Comparison of ENCODE assay signal across 23 mouse cellular contexts in the genomic region with DNA sequence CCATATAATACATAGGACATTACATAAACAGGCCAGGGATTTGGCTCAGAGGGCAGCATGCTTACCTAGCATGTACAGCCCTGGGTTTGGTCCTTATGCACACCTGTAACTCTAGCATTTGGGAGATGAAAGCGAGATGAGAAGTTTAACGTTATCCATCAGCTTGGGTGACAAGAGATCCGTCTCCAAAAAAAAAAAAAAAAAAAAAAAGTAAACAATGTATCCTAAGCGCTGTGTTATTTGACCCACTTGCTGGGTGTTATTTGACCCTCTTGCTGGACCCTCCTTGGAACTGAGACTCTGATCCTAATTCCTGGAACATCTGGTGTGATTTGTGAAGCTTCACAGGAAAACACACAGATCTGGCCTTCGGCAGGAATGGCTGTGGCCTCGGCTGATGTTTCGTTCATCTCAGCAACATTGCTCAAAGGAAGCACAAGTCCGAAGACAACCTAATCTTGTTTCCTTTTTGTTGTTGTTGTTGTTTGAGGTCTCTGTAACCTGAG. TPM values are rescaled to one million over a fixed set of nuclear protein-coding genes. Genes with fewer than 3 reads are reported as not detected.
A peak's percentile ranks its signal among the peaks of the same experiment; 100 is the strongest.
DNase-seq lines count a peak whose midpoint lies in the region; ATAC-seq and TF ChIP-seq lines count a peak whose summit lies in the region.
"Had no signal": no experiment of that assay in that cellular context is flagged by ENCODE, and none has a peak within 500 bp of the region (broad histone marks: within the 10 kb centered on the region; RNA-seq: fewer than 3 reads in every experiment).

No protein-coding gene starts in this region.

- intact Hi-C loops in heart, adult 2 months (cut with DNase I), result loop anchor here (5.0 to 10.0 kb wide), 2 partner anchors 302 to 364 kb away; no protein-coding TSS in a partner anchor

- TF ChIP-seq POLR2A in lung, adult 2 months (IDR thresholded peaks at IDR 0.05; ENCODE audit: borderline replicate concordance, extremely low read depth, low read depth, low read length), result no peak
- TF ChIP-seq POLR2A in heart, adult 2 months (IDR thresholded peaks at IDR 0.05; ENCODE audit: insufficient read depth, low read depth, low read length), result no peak

- no peak overlapping the region for H3K4me3 ChIP-seq in kidney, postnatal 0 days (replicated peaks; ENCODE audit: low read depth, low read length)
- no peak overlapping the region for H3K4me3 ChIP-seq in liver, embryonic 13.5 days (replicated peaks)
- H3K4me3 ChIP-seq in stomach, postnatal 0 days (ENCODE audit: low read depth, low read length), result no peak overlapping the region
- H3K4me3 ChIP-seq in lung, adult 2 months (replicated peaks; ENCODE audit: extremely low read depth, low read depth, low read length), result no peak overlapping the region
- no peak overlapping the region for H3K4me3 ChIP-seq in heart, adult 2 months
- H3K4me3 ChIP-seq: embryonic facial prominence, embryonic 12.5 days; heart, embryonic 15.5 days; hindbrain, embryonic 10.5 days; megakaryocyte, embryonic 14.5 days had no signal

- H3K9me3 ChIP-seq in kidney, postnatal 0 days (replicated peaks; ENCODE audit: low read length), result no peaks in the 10 kb centered on the region
- H3K9me3 ChIP-seq in liver, embryonic 13.5 days (replicated peaks), result no peaks in the 10 kb centered on the region
- H3K9me3 ChIP-seq in stomach, postnatal 0 days (ENCODE audit: control insufficient read depth, low read length), result no peaks in the 10 kb centered on the region
- H3K9me3 ChIP-seq: embryonic facial prominence, embryonic 12.5 days; heart, embryonic 15.5 days; hindbrain, embryonic 10.5 days; megakaryocyte, embryonic 14.5 days had no signal

- no peak overlapping the region for H3K4me2 ChIP-seq in kidney, postnatal 0 days (ENCODE audit: low read length)
- no peak overlapping the region for H3K4me2 ChIP-seq in liver, embryonic 13.5 days
- no peak overlapping the region for H3K4me2 ChIP-seq in stomach, postnatal 0 days (replicated peaks; ENCODE audit: low read depth)
- H3K4me2 ChIP-seq: embryonic facial prominence, embryonic 12.5 days; heart, embryonic 15.5 days had no signal

- DNase-seq in kidney, postnatal 0 days (ENCODE audit: low spot score), result peak; percentile 65
- no peak for DNase-seq in kidney, postnatal 14 days
- peak; percentile 49 for DNase-seq in ZHBTc4 (ENCODE audit: low read depth, low spot score)
- no peak for DNase-seq in liver, embryonic 13.5 days
- no peak for DNase-seq in stomach, postnatal 0 days (ENCODE audit: low spot score)
- no peak for DNase-seq in lung, adult 2 months
- no peak for DNase-seq in heart, adult 2 months
- DNase-seq: adrenal gland, postnatal 25 days; cerebellum, adult 18-20 months; cerebellum, postnatal 36 days; forebrain, postnatal 0 days; gastrocnemius, postnatal 10 days; heart, adult 18-20 months; kidney, postnatal 10 days; lung, postnatal 14 days; right cerebral cortex, postnatal 4 days had no signal

- H3K79me2 ChIP-seq in heart, adult 2 months (replicated peaks; ENCODE audit: control insufficient read depth, insufficient read depth, low read length), result no peaks in the 10 kb centered on the region

- H3K27ac ChIP-seq in kidney, postnatal 0 days, result no peak overlapping the region
- H3K27ac ChIP-seq in liver, embryonic 13.5 days, result peak overlapping the region; percentile 18; the same call in 1 of the 2 replicates
- H3K27ac ChIP-seq in stomach, postnatal 0 days (replicated peaks), result peak overlapping the region; percentile 78
- no peak overlapping the region for H3K27ac ChIP-seq in heart, adult 2 months
- H3K27ac ChIP-seq: heart, embryonic 15.5 days had no signal

- H3K27me3 ChIP-seq in kidney, postnatal 0 days (ENCODE audit: insufficient read depth, low read length), result no peaks in the 10 kb centered on the region
- 0 out of 2 replicates have a peak, but pooled peaks cover 18% of the 10 kb centered on the region for H3K27me3 ChIP-seq in liver, embryonic 13.5 days
- no peaks in the 10 kb centered on the region for H3K27me3 ChIP-seq in stomach, postnatal 0 days (ENCODE audit: control insufficient read depth, insufficient read depth, low read length)
- H3K27me3 ChIP-seq in heart, adult 2 months (ENCODE audit: control insufficient read depth, insufficient read depth, low read length), result no peaks in the 10 kb centered on the region
- H3K27me3 ChIP-seq: embryonic facial prominence, embryonic 12.5 days; heart, embryonic 15.5 days; Patski had no signal

- ATAC-seq in kidney, postnatal 0 days (replicated peaks; ENCODE audit: low FRiP score, low read depth), result no peak
- no peak for ATAC-seq in liver, embryonic 13.5 days (ENCODE audit: low read depth)
- no peak for ATAC-seq in stomach, postnatal 0 days (ENCODE audit: low FRiP score, low TSS enrichment)
- ATAC-seq: forebrain, postnatal 0 days; midbrain, embryonic 16.5 days; Patski had no signal

- 27% methylated on average over 8 of the region's 8 CpGs for WGBS in kidney, postnatal 0 days
- 45% methylated on average over 8 of the region's 8 CpGs for WGBS in liver, embryonic 13.5 days (ENCODE audit: insufficient replicate concordance)
- WGBS in stomach, postnatal 0 days, result 31% methylated on average over 8 of the region's 8 CpGs
- WGBS in lung, adult 2 months, result 47% methylated on average over 8 of the region's 8 CpGs
- 76% methylated on average over 8 of the region's 8 CpGs for WGBS in heart, adult 2 months

- H3K9ac ChIP-seq in kidney, postnatal 0 days (ENCODE audit: low read depth, low read length), result no peak overlapping the region
- H3K9ac ChIP-seq in liver, embryonic 13.5 days, result no peak overlapping the region
- H3K9ac ChIP-seq in stomach, postnatal 0 days (ENCODE audit: low read length), result no peak overlapping the region
- H3K9ac ChIP-seq in heart, adult 2 months (ENCODE audit: low read depth, low read length), result no peak overlapping the region
- H3K9ac ChIP-seq: embryonic facial prominence, embryonic 12.5 days; forebrain, postnatal 0 days; heart, embryonic 15.5 days had no signal

- no peaks in the 10 kb centered on the region for H3K36me3 ChIP-seq in kidney, postnatal 0 days (ENCODE audit: insufficient read depth, low read length)
- no peaks in the 10 kb centered on the region for H3K36me3 ChIP-seq in liver, embryonic 13.5 days
- H3K36me3 ChIP-seq in stomach, postnatal 0 days (ENCODE audit: control insufficient read depth, insufficient read depth, low read length), result no peaks in the 10 kb centered on the region
- H3K36me3 ChIP-seq in heart, adult 2 months (ENCODE audit: control insufficient read depth, insufficient read depth, low read length), result no peaks in the 10 kb centered on the region
- H3K36me3 ChIP-seq: embryonic facial prominence, embryonic 12.5 days; heart, embryonic 15.5 days; hindbrain, embryonic 10.5 days had no signal

- TF ChIP-seq CTCF in kidney, postnatal 0 days (IDR thresholded peaks at IDR 0.05; ENCODE audit: low read depth), result no peak
- TF ChIP-seq CTCF in stomach, postnatal 0 days (IDR thresholded peaks at IDR 0.05; ENCODE audit: low read depth), result no peak
- TF ChIP-seq CTCF in lung, adult 2 months (IDR thresholded peaks at IDR 0.05; ENCODE audit: insufficient read depth, low read length), result no peak
- no peak for TF ChIP-seq CTCF in heart, adult 2 months (IDR thresholded peaks at IDR 0.05)

- TF ChIP-seq EP300 in stomach, postnatal 0 days (optimal IDR thresholded peaks at IDR 0.05), result no peak
- no peak for TF ChIP-seq EP300 in heart, adult 2 months (IDR thresholded peaks at IDR 0.05; ENCODE audit: insufficient read depth, low read depth, low read length)

- H3K4me1 ChIP-seq in kidney, postnatal 0 days (replicated peaks; ENCODE audit: insufficient read depth, low read length), result peaks cover 23% of the 10 kb centered on the region
- H3K4me1 ChIP-seq in liver, embryonic 13.5 days (replicated peaks), result peaks cover 28% of the 10 kb centered on the region
- peaks cover 12% of the 10 kb centered on the region for H3K4me1 ChIP-seq in stomach, postnatal 0 days (replicated peaks; ENCODE audit: control insufficient read depth, insufficient read depth)
- peaks cover 18% of the 10 kb centered on the region for H3K4me1 ChIP-seq in lung, adult 2 months (ENCODE audit: control insufficient read depth, insufficient read depth, low read length)
- peaks cover 18% of the 10 kb centered on the region for H3K4me1 ChIP-seq in heart, adult 2 months (ENCODE audit: control insufficient read depth, insufficient read depth, low read length)

RNA-seq across cellular contexts. Expression of a gene that starts 32.2 kb away (rescaled TPM):
- 22.7 and 25.1 TPM in 2 replicates for polyA plus RNA-seq in kidney, postnatal 0 days (2015; fragmentation: Nextera tagmentation; extraction: Ambion mirVana)
- 6.7 and 9.5 TPM in 2 replicates for polyA plus RNA-seq in liver, embryonic 13.5 days (2015; fragmentation: Nextera tagmentation; extraction: Ambion mirVana)
- polyA plus RNA-seq in stomach, postnatal 0 days (2015; fragmentation: Nextera tagmentation; extraction: Ambion mirVana), result 23.2 and 24.4 TPM in 2 replicates
- polyA plus RNA-seq in lung, adult 2 months (2012; rRNA removed), result 65.0 and 72.0 TPM in 2 replicates
- 100 to 1,000 TPM; 106 to 110 TPM for total RNA-seq in heart, adult 2 months (2021)
- 86.0 and 145 TPM in 2 replicates for polyA plus RNA-seq in heart, adult 2 months (2012; rRNA removed)

RNA-seq across cellular contexts. Expression of a gene that starts 59.9 kb away (rescaled TPM):
- 0.09 and 0.13 TPM in 2 replicates for polyA plus RNA-seq in kidney, postnatal 0 days (2015; fragmentation: Nextera tagmentation; extraction: Ambion mirVana)
- 0.17 and 0.27 TPM in 2 replicates for polyA plus RNA-seq in liver, embryonic 13.5 days (2015; fragmentation: Nextera tagmentation; extraction: Ambion mirVana)
- 12.7 and 14.5 TPM in 2 replicates for polyA plus RNA-seq in stomach, postnatal 0 days (2015; fragmentation: Nextera tagmentation; extraction: Ambion mirVana)
- 0.31 and 0.38 TPM in 2 replicates for polyA plus RNA-seq in lung, adult 2 months (2012; rRNA removed)
- total RNA-seq in heart, adult 2 months (2021), result under 1 TPM in 1 of 2 experiments, not detected in 1; 0.13 TPM
- 0.23 and 0.29 TPM in 2 replicates for polyA plus RNA-seq in heart, adult 2 months (2012; rRNA removed)
- total RNA-seq: adrenal gland, postnatal 25 days; forebrain, postnatal 0 days had no signal
- polyA plus RNA-seq: embryonic facial prominence, embryonic 12.5 days; forebrain, postnatal 0 days; hindbrain, embryonic 10.5 days; midbrain, embryonic 16.5 days; neural tube, embryonic 14.5 days; Patski had no signal

Comparison
In these comparisons a context has a peak if more than half of its experiments do, and no peak if none do; other contexts are left out.
1. DNase-seq: peak in kidney, postnatal 0 days (single experiment) and ZHBTc4 (single experiment); none in kidney, postnatal 14 days (single experiment), liver, embryonic 13.5 days (single experiment), stomach, postnatal 0 days (single experiment), lung, adult 2 months (single experiment) and heart, adult 2 months (0 of 2).
2. H3K27ac ChIP-seq: peak in liver, embryonic 13.5 days (single experiment) and stomach, postnatal 0 days (single experiment); none in kidney, postnatal 0 days (single experiment) and heart, adult 2 months (single experiment).